Mouse (Mus musculus) heart, embryonic 14.5 days (tissue): Measurements from ENCODE around the gene Lrp5. TPM values are rescaled to one million over a fixed set of nuclear protein-coding genes. Genes with fewer than 3 reads are reported as not detected.

Experiments used
- ATAC-seq: fragments of 200-750 bp; cut with Nextera tagmentation; 2 replicates; pipeline ENCODE4 v1.8.0; 2017; ENCODE audit warnings: low read depth, moderate TSS enrichment; ENCODE audit not compliant: insufficient number of reproducible peaks, insufficient read depth, low FRiP score
- H3K27ac ChIP-seq, 2 experiments: fragments of 200-500 bp in 1 of 2; fragments of 300-500 bp in 1 of 2; sonication (generic) in 1 of 2; replicated peaks in 1 of 2; 2 replicates each; pipeline ENCODE4 v1.5.1; 2012 to 2014; ENCODE audit warnings: low read depth in 2 of 2, low read length in 2 of 2, control low read depth in 1 of 2, mild to moderate bottlenecking in 1 of 2, mixed read lengths in 1 of 2; ENCODE audit not compliant: control insufficient read depth in 1 of 2, insufficient read depth in 1 of 2
- H3K27me3 ChIP-seq: fragments of 300-500 bp; sonication (generic); 2 replicates; pipeline ENCODE4 v1.6.1; 2014; ENCODE audit warnings: mild to moderate bottlenecking, low read length, control low read depth; ENCODE audit not compliant: control insufficient read depth, insufficient read depth
- H3K36me3 ChIP-seq: fragments of 300-500 bp; sonication (generic); 2 replicates; pipeline ENCODE4 v1.6.1; 2014; ENCODE audit warnings: mild to moderate bottlenecking, control low read depth, low read length, mixed read lengths; ENCODE audit not compliant: control insufficient read depth, insufficient read depth
- H3K4me1 ChIP-seq, 2 experiments: fragments of 200-500 bp in 1 of 2; fragments of 300-500 bp in 1 of 2; sonication (generic) in 1 of 2; 2 replicates each; pipeline ENCODE4 v1.6.1; 2012 to 2014; ENCODE audit warnings: low read length in 2 of 2, control low read depth in 1 of 2, mixed read lengths in 1 of 2; ENCODE audit not compliant: control insufficient read depth in 2 of 2, insufficient read depth in 2 of 2
- H3K4me2 ChIP-seq: fragments of 300-500 bp; sonication (generic); 2 replicates; pipeline ENCODE4 v1.6.1; 2014; ENCODE audit warnings: mild to moderate bottlenecking, low read length
- H3K4me3 ChIP-seq, 2 experiments: fragments of 200-500 bp in 1 of 2; fragments of 300-500 bp in 1 of 2; sonication (generic) in 1 of 2; 2 replicates each; pipeline ENCODE4 v1.5.1; 2012 to 2014; ENCODE audit warnings: low read length in 2 of 2, mild to moderate bottlenecking in 2 of 2, control low read depth in 1 of 2, low read depth in 1 of 2, moderate library complexity in 1 of 2; ENCODE audit not compliant: control insufficient read depth in 1 of 2, insufficient read depth in 1 of 2
- H3K9ac ChIP-seq: fragments of 300-500 bp; sonication (generic); 2 replicates; pipeline ENCODE4 v1.6.1; 2014; ENCODE audit warnings: mild to moderate bottlenecking, low read length
- H3K9me3 ChIP-seq: fragments of 300-500 bp; sonication (generic); 2 replicates; pipeline ENCODE4 v1.6.1; 2016; ENCODE audit warnings: low read length, control low read depth; ENCODE audit not compliant: control insufficient read depth
- WGBS: fragments of 180-500 bp; shearing (Covaris S2); extraction: QIAGEN DNeasy Blood & Tissue Kit; methylation state at CpG from one replicate; pipeline ENCODE4 v1.1.7; 2014; 5-methylcytosine and 5-hydroxymethylcytosine counted together
- polyA plus RNA-seq: library from polyadenylated mRNA; unstranded; fragments of >200 nt; fragmentation: Nextera tagmentation; extraction: Ambion mirVana; gene quantifications from 2 replicates; pipeline ENCODE4 v1.2.1, GENCODE M21; 2014

Gene Lrp5
- polyA plus RNA-seq, 1 experiment from 2014 or later: 5.0 TPM

DNA sequence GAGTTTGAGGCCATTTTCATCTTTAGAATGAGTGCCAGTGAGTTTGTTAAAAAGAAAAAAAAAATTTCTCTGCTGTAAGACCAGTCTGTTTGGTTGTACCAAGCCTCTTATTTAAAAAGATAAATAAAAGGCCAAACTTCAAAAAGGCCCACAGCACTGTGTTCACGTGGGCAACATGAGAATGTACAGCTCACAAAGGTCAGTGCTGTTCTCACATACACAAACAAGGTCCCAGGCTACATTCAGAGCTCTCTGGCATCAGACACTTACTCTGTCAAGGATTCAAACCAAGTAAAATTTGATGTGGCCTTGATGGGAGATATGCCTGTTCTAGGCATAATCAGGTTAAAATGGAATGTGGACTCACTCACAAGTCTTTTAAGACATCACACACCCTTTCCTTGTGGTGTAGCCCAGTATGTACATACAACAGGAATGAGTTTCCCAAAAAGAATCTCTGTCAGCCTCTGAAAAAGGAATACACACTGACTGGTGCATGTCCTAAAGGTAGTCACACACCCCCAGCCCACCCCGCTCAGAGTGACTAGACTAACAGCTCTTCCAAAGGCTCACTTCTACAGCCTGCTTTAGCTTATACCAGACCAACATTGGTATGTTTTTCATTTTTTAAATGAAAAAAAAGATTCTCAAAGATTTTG, 130.1 kb downstream of the Lrp5 start:
- Histone ChIP-seq H3K9me3 (no peaks in the 10 kb centered on the region), H3K27ac (no peak overlapping the region), H3K36me3 (no peaks in the 10 kb centered on the region), H3K4me3 (no peak overlapping the region), H3K27me3 (no peaks in the 10 kb centered on the region), H3K4me2 (no peak overlapping the region), H3K9ac (no peak overlapping the region), H3K4me1 (peaks cover 3 to 18% of the 10 kb centered on the region in 2 experiments; a peak in 3 of 4 replicates)
- WGBS: 90% methylated on average over 2 of the region's 2 CpGs
- ATAC-seq: no peak

- WGBS: 89% methylated on average over 8 of the region's 8 CpGs
- no peaks in the 10 kb centered on the region for H3K27me3 ChIP-seq
- no peak overlapping the region for H3K4me3 ChIP-seq
- H3K9me3 ChIP-seq: no peaks in the 10 kb centered on the region
- no peak for ATAC-seq
- H3K27ac ChIP-seq: no peak overlapping the region
- no peak overlapping the region for H3K4me2 ChIP-seq
- H3K4me1 ChIP-seq: peaks cover 3 to 18% of the 10 kb centered on the region in 2 experiments; a peak in 3 of 4 replicates
- H3K9ac ChIP-seq: no peak overlapping the region
- H3K36me3 ChIP-seq: no peaks in the 10 kb centered on the region
These were observed 131.6 kb downstream of the Lrp5 start for GRCm38 (mm10) chr19:3554785-3555184.

- no peaks in the 10 kb centered on the region for H3K9me3 ChIP-seq
- H3K27ac ChIP-seq: no peak overlapping the region
- no peaks in the 10 kb centered on the region for H3K27me3 ChIP-seq
- 73% methylated on average over 4 of the region's 4 CpGs for WGBS
- no peak overlapping the region for H3K4me3 ChIP-seq
- peaks cover 0 to 12% of the 10 kb centered on the region in 2 experiments; a peak in 2 of 4 replicates for H3K4me1 ChIP-seq
- ATAC-seq: no peak
- no peak overlapping the region for H3K9ac ChIP-seq
- H3K36me3 ChIP-seq: 0 out of 2 replicates have a peak, but pooled peaks cover 4% of the 10 kb centered on the region
- no peak overlapping the region for H3K4me2 ChIP-seq
These were observed 134.7 kb downstream of the Lrp5 start for GRCm38 (mm10) chr19:3551573-3552159.

GRCm38 (mm10) chr19:3550101-3550500, 136.3 kb downstream of the Lrp5 start:
- no peaks in the 10 kb centered on the region for H3K27me3 ChIP-seq
- no peak overlapping the region for H3K4me3 ChIP-seq
- no peaks in the 10 kb centered on the region for H3K9me3 ChIP-seq
- 0 out of 2 replicates have a peak, but pooled peaks cover 4% of the 10 kb centered on the region for H3K36me3 ChIP-seq
- no peak for ATAC-seq
- no peak overlapping the region for H3K4me2 ChIP-seq
- 96% methylated on average over 1 of the region's 1 CpGs for WGBS
- no peak overlapping the region for H3K27ac ChIP-seq
- peaks cover 0 to 12% of the 10 kb centered on the region in 2 experiments; a peak in 2 of 4 replicates for H3K4me1 ChIP-seq
- no peak overlapping the region for H3K9ac ChIP-seq

DNA sequence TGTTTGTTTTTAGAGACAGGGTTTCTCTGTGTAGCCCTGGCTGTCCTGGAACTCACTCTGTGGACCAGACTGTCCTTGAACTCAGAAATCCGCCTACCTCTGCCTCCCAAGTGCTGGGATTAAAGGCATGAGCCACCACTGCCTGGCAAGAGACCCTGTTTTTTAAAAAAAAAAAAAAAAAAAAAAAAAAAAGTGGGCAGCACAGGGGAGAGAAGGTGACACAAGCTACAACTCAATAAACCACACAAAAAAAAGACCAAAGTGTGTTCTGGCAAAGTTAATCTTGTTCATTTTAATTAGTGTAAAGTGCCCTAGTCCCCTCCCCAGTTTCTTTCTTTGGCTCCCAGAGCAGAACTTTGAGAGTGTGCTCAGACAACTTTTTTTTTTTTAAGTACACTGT, 137.1 kb downstream of the Lrp5 start:
- no peaks in the 10 kb centered on the region for H3K9me3 ChIP-seq
- 83% methylated on average over 1 of the region's 1 CpGs for WGBS
- no peak overlapping the region for H3K9ac ChIP-seq
- no peak overlapping the region for H3K4me2 ChIP-seq
- H3K27ac ChIP-seq: no peak overlapping the region
- H3K27me3 ChIP-seq: no peaks in the 10 kb centered on the region
- ATAC-seq: no peak
- H3K4me1 ChIP-seq: peaks cover 0 to 15% of the 10 kb centered on the region in 2 experiments; a peak in 2 of 4 replicates
- 0 out of 2 replicates have a peak, but pooled peaks cover 4% of the 10 kb centered on the region for H3K36me3 ChIP-seq
- H3K4me3 ChIP-seq: no peak overlapping the region

GRCm38 (mm10) chr19:3548311-3548710, 138.1 kb downstream of the Lrp5 start:
- peaks cover 0 to 15% of the 10 kb centered on the region in 2 experiments; a peak in 2 of 4 replicates for H3K4me1 ChIP-seq
- no peak overlapping the region for H3K9ac ChIP-seq
- H3K4me2 ChIP-seq: no peak overlapping the region
- H3K9me3 ChIP-seq: no peaks in the 10 kb centered on the region
- no peaks in the 10 kb centered on the region for H3K27me3 ChIP-seq
- no peak for ATAC-seq
- 93% methylated on average over 1 of the region's 1 CpGs for WGBS
- H3K27ac ChIP-seq: no peak overlapping the region
- H3K36me3 ChIP-seq: peaks cover 11% of the 10 kb centered on the region
- no peak overlapping the region for H3K4me3 ChIP-seq

GRCm38 (mm10) chr19:3544995-3545394, 141.4 kb downstream of the Lrp5 start:
- Histone ChIP-seq H3K9me3 (no peaks in the 10 kb centered on the region), H3K9ac (no peak overlapping the region), H3K4me1 (peaks cover 0 to 6% of the 10 kb centered on the region in 2 experiments; a peak in 1 of 4 replicates), H3K27ac (no peak overlapping the region), H3K36me3 (peaks cover 29% of the 10 kb centered on the region), H3K4me2 (no peak overlapping the region), H3K27me3 (no peaks in the 10 kb centered on the region), H3K4me3 (no peak overlapping the region)
- WGBS: 92% methylated on average over 2 of the region's 2 CpGs
- no peak for ATAC-seq
